Mouse (Mus musculus) CH12.LX (cell line): ENCODE data around the gene Vav1. TPM values are rescaled to one million over a fixed set of nuclear protein-coding genes. Genes with fewer than 3 reads are reported as not detected.

Experiments used
- DNase-seq: peaks from one replicate; pipeline ENCODE4 v3.0.0-alpha.2; 2013; ENCODE audit errors: extremely low read depth
- H3K27ac ChIP-seq: 2 replicates; pipeline ENCODE4 v1.5.1; 2012; ENCODE audit warnings: low read depth, mild to moderate bottlenecking, control low read depth, moderate library complexity; ENCODE audit not compliant: insufficient read depth
- H3K27me3 ChIP-seq: replicated peaks from 2 replicates; pipeline ENCODE3; 2012; ENCODE audit warnings: inconsistent platforms
- H3K36me3 ChIP-seq, 2 experiments: replicated peaks in 1 of 2; 2 replicates each; pipeline versions ENCODE3 to v1.6.1; 2012; ENCODE audit warnings: inconsistent platforms in 1 of 2, low read length in 1 of 2, mild to moderate bottlenecking in 1 of 2, mixed read lengths in 1 of 2, moderate library complexity in 1 of 2; ENCODE audit not compliant: control insufficient read depth in 1 of 2, insufficient read depth in 1 of 2
- H3K4me1 ChIP-seq, 2 experiments: 2 replicates each; pipeline ENCODE4 v1.6.1; 2012; ENCODE audit warnings: inconsistent platforms in 1 of 2, moderate library complexity in 1 of 2; ENCODE audit not compliant: insufficient read depth in 2 of 2, control insufficient read depth in 1 of 2
- H3K4me2 ChIP-seq: 2 replicates; pipeline ENCODE4 v1.6.1; 2012; ENCODE audit warnings: low read depth, mild to moderate bottlenecking, control low read depth; ENCODE audit not compliant: poor library complexity, insufficient read depth, severe bottlenecking
- H3K4me3 ChIP-seq, 3 experiments: fragments of 150-350 bp in 1 of 3; sonication (generic) in 1 of 3; replicated peaks in 1 of 3; 2 replicates each; pipeline versions ENCODE3 to v1.5.1; 2011 to 2012; ENCODE audit warnings: low read depth in 2 of 3, low read length in 2 of 3, mild to moderate bottlenecking in 2 of 3, moderate library complexity in 2 of 3, control low read depth in 1 of 3, improper control_type of control experiment in 1 of 3, inconsistent platforms in 1 of 3, mixed read lengths in 1 of 3; ENCODE audit not compliant: poor library complexity in 1 of 3
- H3K79me2 ChIP-seq: replicated peaks from 2 replicates; pipeline ENCODE4 v1.6.1; 2012; ENCODE audit warnings: mild to moderate bottlenecking, moderate library complexity; ENCODE audit not compliant: control insufficient read depth, poor library complexity, insufficient read depth, severe bottlenecking; ENCODE audit errors: extremely low read depth
- H3K9ac ChIP-seq: 2 replicates; pipeline ENCODE4 v1.6.1; 2012; ENCODE audit warnings: low read depth, mild to moderate bottlenecking, control low read depth, moderate library complexity; ENCODE audit not compliant: insufficient read depth
- H3K9me3 ChIP-seq: replicated peaks from 2 replicates; pipeline ENCODE3; 2012; ENCODE audit warnings: low read length, inconsistent platforms, mixed read lengths
- BHLHE40 ChIP-seq: IDR thresholded peaks from 2 replicates; pipeline ENCODE4 v1.6.1; 2011; ENCODE audit warnings: mild to moderate bottlenecking, low read depth, low read length, improper control_type of control experiment
- CHD2 ChIP-seq: IDR thresholded peaks from 2 replicates; pipeline ENCODE4 v1.6.1; 2011; ENCODE audit warnings: low read length, improper control_type of control experiment
- CTCF ChIP-seq, 2 experiments: IDR thresholded peaks in 1 of 2; conservative IDR thresholded peaks in 1 of 2; 2 replicates each; pipeline ENCODE4 v1.5.1; 2011 to 2012; ENCODE audit warnings: low read depth in 2 of 2, low read length in 2 of 2, improper control_type of control experiment in 1 of 2, inconsistent platforms in 1 of 2, mild to moderate bottlenecking in 1 of 2, moderate library complexity in 1 of 2
- E2F4 ChIP-seq: IDR thresholded peaks from 2 replicates; pipeline ENCODE4 v1.6.1; 2011; ENCODE audit warnings: low read depth, low read length, improper control_type of control experiment; ENCODE audit not compliant: insufficient replicate concordance
- EP300 ChIP-seq: IDR thresholded peaks from 2 replicates; pipeline ENCODE4 v1.6.1; 2011; ENCODE audit warnings: low read length, improper control_type of control experiment
- ETS1 ChIP-seq: conservative IDR thresholded peaks from 2 replicates; pipeline ENCODE4 v1.6.1; 2012; ENCODE audit warnings: low read depth, mild to moderate bottlenecking, inconsistent platforms, low read length, improper control_type of control experiment, moderate library complexity
- GABPA ChIP-seq: IDR thresholded peaks from 2 replicates; pipeline ENCODE4 v1.6.1; 2012; ENCODE audit warnings: low read depth, low read length, improper control_type of control experiment, inconsistent platforms; ENCODE audit not compliant: insufficient replicate concordance
- HCFC1 ChIP-seq: IDR thresholded peaks from 2 replicates; pipeline ENCODE4 v1.6.1; 2012; ENCODE audit warnings: low read depth, mild to moderate bottlenecking, inconsistent platforms, low read length, improper control_type of control experiment
- IRF4 ChIP-seq: IDR thresholded peaks from 2 replicates; pipeline ENCODE4 v1.6.1; 2014; ENCODE audit warnings: low read depth, mild to moderate bottlenecking, inconsistent platforms, low read length, improper control_type of control experiment
- MAFK ChIP-seq: IDR thresholded peaks from 2 replicates; pipeline ENCODE4 v1.6.1; 2011; ENCODE audit warnings: low read length, improper control_type of control experiment; ENCODE audit not compliant: insufficient replicate concordance
- MAZ ChIP-seq: IDR thresholded peaks from 2 replicates; pipeline ENCODE4 v1.6.1; 2012; ENCODE audit warnings: low read depth, mild to moderate bottlenecking, inconsistent platforms, low read length, improper control_type of control experiment, moderate library complexity
- MEF2A ChIP-seq: IDR thresholded peaks from 2 replicates; pipeline ENCODE4 v1.6.1; 2014; ENCODE audit warnings: low read depth, mild to moderate bottlenecking, inconsistent platforms, low read length, improper control_type of control experiment, borderline replicate concordance
- MYC ChIP-seq: IDR thresholded peaks from 2 replicates; pipeline ENCODE4 v1.6.1; 2011; ENCODE audit warnings: low read depth, mild to moderate bottlenecking, improper control_type of control experiment, low read length
- POLR2A ChIP-seq: IDR thresholded peaks from 2 replicates; pipeline ENCODE4 v1.6.1; 2011; ENCODE audit warnings: low read depth, mild to moderate bottlenecking, improper control_type of control experiment, low read length
- RCOR1 ChIP-seq: conservative IDR thresholded peaks from 2 replicates; pipeline ENCODE4 v1.6.1; 2012; ENCODE audit warnings: low read depth, mild to moderate bottlenecking, inconsistent platforms, low read length, improper control_type of control experiment
- SIN3A ChIP-seq: IDR thresholded peaks from 2 replicates; pipeline ENCODE4 v1.6.1; 2012; ENCODE audit warnings: low read length, improper control_type of control experiment, inconsistent platforms
- SMC3 ChIP-seq: IDR thresholded peaks from 2 replicates; pipeline ENCODE4 v1.6.1; 2011; ENCODE audit warnings: low read depth, low read length, improper control_type of control experiment
- TCF12 ChIP-seq: IDR thresholded peaks from 2 replicates; pipeline ENCODE4 v1.6.1; 2014; ENCODE audit warnings: low read depth, mild to moderate bottlenecking, inconsistent platforms, low read length, improper control_type of control experiment
- USF2 ChIP-seq: conservative IDR thresholded peaks from 2 replicates; pipeline ENCODE4 v1.6.1; 2011; ENCODE audit warnings: low read depth, low read length, improper control_type of control experiment
- dilution Hi-C: fragments of 300-500 bp; cut with MboI; formaldehyde crosslinking; loops from 2 replicates; pipeline ENCODE4 v1.14.3; 2020; ENCODE audit warnings: low sequenced_read_pairs; ENCODE audit not compliant: extremely low pct_unique_long_range_greater_than_20kb, extremely low pct_ligation_motif_present
- in situ Hi-C: fragments of 300-500 bp; cut with MboI; formaldehyde crosslinking; loops from 3 replicates; pipeline ENCODE4 v1.14.3; 2019; ENCODE audit warnings: low sequenced_read_pairs, low pct_ligation_motif_present, low pct_unique_long_range_greater_than_20kb, mixed read lengths
- polyA plus RNA-seq: library from polyadenylated mRNA; unstranded; fragments of >175 nt; gene quantifications from 2 replicates; pipeline ENCODE4 v1.2.1, GENCODE M21; 2012; ENCODE audit warnings: low read depth; ENCODE audit not compliant: insufficient read length
- total RNA-seq, 2 experiments: library from RNA; depleted of rRNA; stranded (reverse); fragments of 300-350 nt in 1 of 2; fragments of >200 nt in 1 of 2; gene quantifications; 2 replicates each; pipeline ENCODE4 v1.2.3; 2012 to 2014

Gene Vav1
- total and polyA plus RNA-seq, 3 experiments, result 60.3 to 90.9 (median 84.3) TPM

DNA sequence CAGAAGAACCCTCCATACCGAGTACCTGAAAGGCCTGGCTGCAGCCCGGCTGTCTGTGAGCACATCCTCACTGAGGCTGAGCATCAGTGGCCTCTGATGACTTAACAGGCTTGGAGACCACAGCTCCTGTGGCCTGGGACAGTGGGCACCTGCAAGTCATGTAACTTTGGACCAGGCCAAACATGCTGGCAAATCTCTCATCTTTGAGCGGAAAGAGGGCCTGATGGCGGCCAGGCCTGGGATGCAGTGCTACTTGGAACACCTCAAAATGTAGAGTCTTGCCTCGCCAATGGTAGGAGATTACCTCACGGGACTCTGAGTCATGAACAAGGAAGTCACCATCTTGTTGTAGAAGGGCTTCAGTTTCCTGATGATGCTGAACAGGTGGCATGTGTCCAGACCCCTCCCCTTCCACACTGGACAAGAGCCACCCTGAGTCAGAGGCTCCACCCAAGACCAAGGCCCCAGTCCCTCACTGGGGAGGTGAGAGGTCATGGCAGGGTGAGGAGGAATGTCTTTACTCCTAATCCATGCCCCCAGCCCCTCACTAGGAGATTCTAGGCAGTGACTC is 11.3 kb upstream of the Vav1 start:
- no peaks in the 10 kb centered on the region for H3K9me3 ChIP-seq
- H3K4me1 ChIP-seq, result peaks cover 0 to 10% of the 10 kb centered on the region in 2 experiments; a peak in 2 of 4 replicates
- no peak overlapping the region for H3K9ac ChIP-seq
- H3K27me3 ChIP-seq, result no peaks in the 10 kb centered on the region
- H3K36me3 ChIP-seq, result peaks cover 4 to 28% of the 10 kb centered on the region in 2 experiments
- in situ Hi-C loops, result no loop called here
- no peak overlapping the region for H3K4me2 ChIP-seq
- no peak overlapping the region for H3K27ac ChIP-seq
- H3K4me3 ChIP-seq, result no peak overlapping the region
- dilution Hi-C loops, result no loop called here
- TF ChIP-seq EP300 (no peak), USF2 (no peak), TCF12 (no peak), GABPA (no peak), CTCF (conservative IDR thresholded peaks at IDR 0.05 in 1 of 2, IDR thresholded peaks at IDR 0.05 in 1 of 2; ENCODE audit: low read depth in 2 of 2, low read length in 2 of 2) (no peak), SMC3 (no peak)
- H3K79me2 ChIP-seq, result no peaks in the 10 kb centered on the region
- DNase-seq, result no peak

DNA sequence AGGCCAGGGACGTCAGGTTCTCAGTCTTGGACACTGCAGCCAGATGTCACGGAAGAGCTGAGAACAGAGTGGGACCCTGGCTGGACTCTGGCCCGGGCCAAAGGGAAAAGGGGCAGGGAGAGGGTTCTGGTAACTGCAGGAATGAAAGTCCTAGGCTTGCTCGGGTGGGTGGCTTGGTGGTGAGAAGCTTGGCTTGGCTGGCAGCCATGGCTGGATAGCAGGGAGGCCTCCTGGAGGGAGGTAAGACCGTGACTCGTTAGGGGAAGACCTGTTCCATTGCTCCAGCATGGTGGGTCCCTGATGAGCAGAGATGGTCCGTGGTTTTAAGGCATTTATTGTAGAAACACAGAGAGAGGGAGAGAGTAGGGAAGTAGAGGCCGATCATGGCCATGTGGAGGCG is 7.6 kb upstream of the Vav1 start:
- Histone ChIP-seq H3K4me2 (no peak overlapping the region), H3K79me2 (no peaks in the 10 kb centered on the region), H3K27ac (no peak overlapping the region), H3K36me3 (no peaks in the 10 kb centered on the region), H3K4me3 (no peak overlapping the region), H3K9me3 (no peaks in the 10 kb centered on the region), H3K4me1 (peaks cover 0 to 24% of the 10 kb centered on the region in 2 experiments; a peak in 2 of 4 replicates), H3K27me3 (peaks cover 3% of the 10 kb centered on the region), H3K9ac (no peak overlapping the region)
- in situ Hi-C loops (no loop called here), dilution Hi-C loops (no loop called here)
- DNase-seq, result no peak
- no peak for TF ChIP-seq MEF2A
- TF ChIP-seq IRF4, result no peak
- no peak for TF ChIP-seq POLR2A
- TF ChIP-seq RCOR1, result no peak
- no peak for TF ChIP-seq BHLHE40
- TF ChIP-seq E2F4, result no peak
- TF ChIP-seq MYC, result no peak
- no peak for TF ChIP-seq SIN3A
- no peak for TF ChIP-seq MAZ
- TF ChIP-seq GABPA, result no peak
- no peak for TF ChIP-seq ETS1
- TF ChIP-seq USF2, result no peak
- no peak for TF ChIP-seq CHD2
- no peak for TF ChIP-seq MAFK
- no peak for TF ChIP-seq HCFC1
